Mouse (Mus musculus) left cerebral cortex, adult 11 months (tissue): ENCODE measurements around the gene Grb2.
"Not testable (repeated sequence)": the region's sequence is repeated elsewhere in the genome, so short reads cannot be mapped to it uniquely, and the experiment has no call there.

Experiments
- DNase-seq: peaks from one replicate; pipeline ENCODE4 v3.0.0; 2022; ENCODE audit warnings: low spot score

Gene Grb2

DNA sequence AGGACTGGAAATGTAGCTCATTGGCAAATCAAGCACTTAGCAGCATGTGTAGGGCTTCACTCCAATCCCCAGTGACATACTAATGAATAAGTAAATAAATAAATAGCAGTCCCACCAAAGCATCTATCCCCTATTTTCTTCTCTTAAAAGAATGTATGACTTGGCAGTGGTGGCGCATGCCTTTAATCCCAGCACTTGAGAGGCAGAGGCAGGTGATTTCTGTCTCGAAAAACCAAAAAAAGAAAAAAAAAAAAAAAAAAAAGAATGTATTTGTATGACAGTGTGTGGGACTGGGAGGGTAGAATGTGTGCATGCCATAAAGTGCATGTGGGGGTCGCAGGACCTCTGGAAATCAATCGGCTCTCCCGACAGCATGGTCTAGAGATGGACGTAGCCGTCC, 22.4 kb downstream of the Grb2 start:
- no peak for DNase-seq

- DNase-seq, result no peak
Observed at GRCm38 (mm10) chr11:115684877-115685276, 23.5 kb downstream of the Grb2 start.

- DNase-seq, result no peak
Observed at GRCm38 (mm10) chr11:115683326-115683725, 25.1 kb downstream of the Grb2 start.

- no peak for DNase-seq
Observed at GRCm38 (mm10) chr11:115682411-115682810, 26.0 kb downstream of the Grb2 start.

DNA sequence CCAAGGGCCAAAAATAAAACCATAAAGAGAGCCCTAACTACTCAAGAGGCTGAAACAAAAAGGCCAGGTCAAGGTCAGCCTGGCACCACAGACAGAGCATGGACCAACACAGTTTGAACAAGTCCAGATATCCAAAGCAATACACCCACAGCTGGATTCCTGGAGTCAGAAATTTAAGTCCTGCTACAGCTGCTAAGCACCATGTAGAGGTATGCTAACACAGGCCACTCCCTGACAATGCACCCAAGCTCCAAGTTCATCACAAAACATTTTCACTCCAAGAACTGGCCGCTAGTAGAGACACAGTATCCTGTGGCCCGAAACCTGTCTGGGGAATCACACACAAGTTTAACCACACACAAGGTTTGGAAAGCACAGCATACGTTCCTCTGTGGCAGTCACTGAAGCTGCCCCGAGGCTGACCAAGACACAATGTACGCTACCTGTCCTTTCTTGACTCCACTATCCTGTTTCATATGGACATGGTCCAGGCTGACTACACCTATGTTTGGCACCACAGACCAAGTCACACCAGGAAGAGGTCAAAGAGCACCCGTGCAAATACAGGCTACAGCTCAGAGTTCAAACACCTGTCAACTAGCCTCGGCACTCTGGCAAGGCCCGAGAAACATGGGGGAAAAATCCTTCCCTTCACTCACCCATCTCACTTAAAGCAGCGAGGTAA, 28.7 kb downstream of the Grb2 start:
- DNase-seq, result no peak

GRCm38 (mm10) chr11:115678861-115679260, 29.5 kb downstream of the Grb2 start:
- no peak for DNase-seq

- DNase-seq, result no peak
Observed at GRCm38 (mm10) chr11:115677511-115677910, 30.9 kb downstream of the Grb2 start.

- no peak for DNase-seq
Observed at GRCm38 (mm10) chr11:115676738-115677137, 31.7 kb downstream of the Grb2 start.

- DNase-seq, result peak; percentile 61
Observed at GRCm38 (mm10) chr11:115674235-115674865, 34.0 kb downstream of the Grb2 start.

DNA sequence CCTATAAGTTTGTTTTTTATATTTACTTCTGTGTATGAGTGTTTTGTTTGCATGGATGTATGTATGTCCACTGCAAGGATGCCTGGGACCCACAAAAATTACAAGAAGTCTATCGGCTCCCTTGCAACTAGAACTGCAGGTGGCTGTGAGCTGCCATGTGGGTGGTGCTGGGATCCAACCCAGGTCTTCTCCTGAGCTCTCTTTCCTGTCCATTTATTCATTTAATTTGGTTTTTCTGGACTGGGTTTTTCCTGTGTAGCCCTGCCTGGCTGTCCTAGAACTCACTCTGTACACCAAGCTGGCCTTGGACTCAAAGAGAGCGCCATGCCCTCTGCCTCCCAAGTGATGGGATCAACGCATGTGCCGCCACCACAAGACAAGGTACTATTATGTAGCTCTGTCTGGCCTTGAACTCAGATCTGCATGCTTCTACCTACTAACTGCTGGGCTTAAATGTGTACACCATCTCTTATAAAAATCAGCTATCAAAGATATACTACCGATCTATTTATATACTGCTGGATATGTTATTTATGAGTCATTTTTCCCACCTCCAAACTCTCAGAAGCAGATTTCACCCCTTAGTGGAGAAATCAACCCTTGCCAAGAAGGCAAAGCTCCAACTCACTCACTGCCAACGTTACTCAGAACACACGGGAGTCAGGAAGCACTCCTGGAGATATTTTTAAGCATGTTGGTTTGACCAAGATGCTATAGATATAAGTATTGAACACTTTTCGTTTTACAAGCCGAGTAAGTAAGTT, 34.7 kb downstream of the Grb2 start:
- peak; percentile 52 for DNase-seq

DNA sequence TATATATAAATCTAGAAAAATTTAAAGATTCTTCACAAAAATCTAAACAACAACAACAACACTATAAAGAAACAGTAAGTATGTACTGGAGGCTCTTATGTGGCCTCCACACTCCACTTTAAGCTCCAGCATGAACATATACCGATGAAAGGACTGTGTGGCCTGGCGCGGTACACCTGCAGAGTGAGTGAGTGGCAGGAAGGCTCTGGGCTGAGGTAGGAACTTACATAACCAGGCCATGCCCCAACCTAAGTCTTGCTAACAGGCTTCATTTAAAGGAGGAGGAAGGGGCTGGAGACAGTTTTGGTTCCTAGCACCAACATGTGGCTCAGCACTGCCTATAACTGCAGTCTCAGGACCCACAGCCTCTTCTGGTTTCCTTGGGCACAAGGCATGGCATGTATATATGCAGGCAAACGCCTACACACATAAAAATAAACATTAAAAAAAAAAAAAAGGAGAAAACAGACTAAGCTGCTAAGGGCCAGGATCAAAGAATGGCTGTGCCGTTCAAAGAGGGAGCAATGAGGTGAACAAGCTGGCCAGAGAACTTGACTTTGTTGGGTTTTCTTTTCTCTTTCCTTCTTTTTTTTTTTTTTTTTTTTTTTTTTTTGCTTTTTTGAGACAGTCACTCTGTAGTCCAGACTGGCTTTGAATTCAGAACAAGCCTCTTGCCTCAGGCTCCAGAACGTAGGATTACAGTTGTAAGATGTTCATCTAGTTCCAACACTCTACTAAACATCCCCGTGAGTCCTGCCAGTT, 36.0 kb downstream of the Grb2 start:
- DNase-seq, result no peak

DNA sequence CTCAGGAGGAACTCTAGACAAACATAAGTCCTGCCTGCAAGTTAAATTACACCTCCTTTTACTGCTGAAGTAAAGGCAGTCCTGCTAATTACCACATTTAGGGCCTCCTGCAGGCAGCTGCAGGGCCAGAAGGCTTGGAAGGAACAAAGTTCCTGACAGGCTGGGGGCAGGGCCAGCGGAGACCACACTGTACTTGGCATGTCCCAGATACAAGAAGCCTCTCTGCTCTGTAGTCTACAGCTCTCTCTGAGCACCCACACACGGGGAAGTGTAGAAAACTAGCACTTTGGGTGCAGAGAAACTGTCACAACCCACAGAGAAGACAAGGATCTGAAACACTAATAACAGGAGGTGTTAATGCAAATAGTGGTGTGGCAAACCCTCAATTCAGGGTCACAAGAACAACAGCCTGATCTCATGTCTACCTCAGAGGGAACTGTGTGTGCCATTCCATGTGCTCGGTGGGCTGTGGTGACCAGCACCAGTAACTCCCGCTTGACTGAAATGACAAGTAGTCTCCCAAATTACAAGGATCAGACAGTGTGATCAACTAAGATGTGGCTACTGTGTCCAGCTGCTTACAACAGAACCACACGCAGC, 37.8 kb downstream of the Grb2 start:
- peak; percentile 61 for DNase-seq

- no peak for DNase-seq
Observed at GRCm38 (mm10) chr11:115663676-115664335, 44.6 kb downstream of the Grb2 start.

DNA sequence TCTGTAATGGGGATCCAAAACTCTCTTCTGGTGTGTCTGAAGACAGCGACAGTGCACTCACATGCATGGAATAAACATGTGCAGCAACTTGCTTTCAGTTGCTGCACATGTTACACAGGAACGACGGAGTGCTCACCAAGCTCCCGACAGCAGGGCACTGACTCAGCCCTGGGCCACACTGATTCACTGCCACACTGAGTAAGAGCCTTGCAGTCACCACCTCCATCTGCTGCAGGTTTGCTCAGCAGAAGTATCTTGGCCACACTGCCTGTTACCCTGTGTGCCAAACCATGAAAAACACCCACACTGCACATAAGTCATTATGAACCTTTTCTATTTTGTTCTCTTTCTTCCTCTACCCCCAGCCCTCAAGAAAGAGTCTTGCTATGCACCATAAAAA, 48.0 kb downstream of the Grb2 start:
- DNase-seq, result no peak

GRCm38 (mm10) chr11:115658521-115658920, 49.9 kb downstream of the Grb2 start:
- no peak for DNase-seq

DNA sequence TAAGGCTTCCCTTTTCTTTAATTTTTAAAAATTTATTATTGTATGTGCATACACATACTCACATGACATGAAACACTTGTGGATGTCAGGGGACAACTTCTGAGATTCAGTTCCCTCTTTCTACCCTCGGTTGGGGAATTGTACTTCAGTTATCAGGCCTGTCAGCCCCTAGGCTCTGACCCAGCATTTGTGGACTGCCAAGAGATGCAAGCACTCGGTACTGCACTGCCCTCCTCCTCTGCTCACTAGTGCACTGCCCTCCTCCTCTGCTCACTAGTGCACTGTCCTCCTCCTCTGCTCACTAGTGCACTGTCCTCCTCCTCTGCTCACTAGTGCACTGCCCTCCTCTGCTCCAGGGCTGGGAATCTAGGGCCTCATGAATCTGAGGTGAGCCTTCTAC, 54.3 kb downstream of the Grb2 start:
- DNase-seq, result no peak

DNA sequence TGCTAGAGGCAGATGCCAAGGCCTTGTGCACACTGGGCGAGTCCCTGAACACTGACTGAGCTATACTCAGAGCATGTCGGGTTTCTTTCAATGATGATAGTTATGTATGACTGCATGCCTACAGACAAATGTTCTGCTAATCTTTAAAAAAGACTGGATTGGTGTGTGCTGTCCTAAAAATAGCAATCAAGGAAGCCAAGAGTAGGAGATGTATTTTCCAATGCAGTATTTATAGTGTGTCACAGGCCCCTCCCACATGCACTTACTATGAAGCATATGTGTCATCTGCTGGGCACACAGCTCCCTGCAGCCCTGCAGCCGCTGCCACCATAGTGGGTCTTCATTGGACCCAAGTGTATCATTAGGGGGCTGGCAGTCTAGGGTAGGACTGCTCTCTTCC, 55.2 kb downstream of the Grb2 start:
- DNase-seq, result peak; percentile 61

DNA sequence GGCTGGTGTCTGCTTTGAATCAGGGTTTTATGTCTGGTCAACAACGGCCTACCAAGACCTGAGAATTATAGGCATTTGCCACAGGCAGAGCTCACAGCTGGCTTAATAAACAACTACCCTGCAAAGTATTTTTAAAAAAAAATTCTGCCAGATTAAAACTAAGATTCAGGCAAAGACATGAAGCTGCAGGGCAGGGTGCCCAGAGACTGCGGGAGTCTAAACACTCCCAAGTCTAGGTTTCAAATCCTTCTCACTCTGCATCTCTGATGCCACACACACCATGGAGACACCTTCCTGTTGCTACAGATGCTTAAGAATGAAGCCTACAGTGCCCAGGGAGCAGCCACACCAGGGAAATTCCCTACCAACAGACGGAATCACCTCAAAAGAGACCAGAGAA, 56.7 kb downstream of the Grb2 start:
- DNase-seq, result no peak

DNA sequence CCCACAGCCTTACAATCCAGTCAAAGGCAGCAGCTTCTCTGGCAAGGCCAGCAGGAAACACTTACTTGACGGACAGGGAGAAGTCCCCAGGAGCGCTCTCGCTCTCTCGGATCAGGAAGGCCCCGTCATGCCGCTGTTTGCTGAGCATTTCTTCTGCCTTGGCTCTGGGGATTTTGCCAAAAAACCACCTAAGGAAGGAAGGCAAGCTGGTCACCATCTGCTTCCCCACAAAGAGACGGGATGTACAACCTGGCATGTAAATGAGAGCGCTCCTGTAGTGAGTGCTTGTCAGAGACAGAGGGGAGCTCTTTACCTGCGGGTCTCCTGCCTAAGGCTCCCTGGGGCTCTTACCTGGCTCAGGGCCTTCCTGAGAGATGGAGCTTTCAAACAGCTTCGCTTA, 58.7 kb downstream of the Grb2 start:
- DNase-seq, result no peak

DNA sequence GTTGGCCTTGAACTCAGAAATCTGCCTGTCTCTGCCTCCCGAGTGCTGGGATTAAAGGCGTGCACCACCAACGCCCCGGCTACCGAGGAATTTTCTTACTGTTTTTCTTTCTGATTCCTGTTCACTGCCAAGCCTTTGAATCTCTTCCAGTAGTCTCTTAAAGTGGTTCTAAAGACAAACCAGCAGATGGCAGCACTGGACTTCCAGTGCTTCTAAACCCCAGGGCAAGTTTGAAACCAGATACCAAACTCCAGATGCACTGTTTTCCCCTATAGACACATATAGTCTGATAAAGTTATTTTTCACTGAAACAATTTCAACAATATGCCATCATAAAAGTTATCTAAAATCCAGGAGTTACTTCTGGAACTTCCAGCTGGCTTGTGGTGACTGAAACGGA, 60.9 kb downstream of the Grb2 start:
- peak; percentile 65 for DNase-seq

DNA sequence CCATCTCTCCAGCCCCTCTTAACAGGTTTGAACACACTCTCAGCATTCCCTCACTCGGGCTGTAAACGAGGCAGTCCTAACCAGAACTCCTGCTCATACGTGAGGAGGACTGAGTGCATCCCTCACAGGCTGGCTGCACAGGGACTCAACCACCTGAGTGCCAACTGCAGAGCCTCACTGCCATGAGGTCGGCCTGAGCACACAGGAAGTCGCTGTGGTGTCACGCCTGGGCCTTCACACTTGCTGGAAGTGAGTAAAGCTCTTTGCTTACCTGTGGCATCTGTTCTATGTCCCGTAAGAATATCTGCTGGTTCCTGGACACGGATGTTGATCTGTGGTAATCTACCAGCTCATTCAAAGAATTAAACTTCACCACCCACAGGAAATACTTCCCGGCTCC, 62.0 kb downstream of the Grb2 start:
- no peak for DNase-seq

DNA sequence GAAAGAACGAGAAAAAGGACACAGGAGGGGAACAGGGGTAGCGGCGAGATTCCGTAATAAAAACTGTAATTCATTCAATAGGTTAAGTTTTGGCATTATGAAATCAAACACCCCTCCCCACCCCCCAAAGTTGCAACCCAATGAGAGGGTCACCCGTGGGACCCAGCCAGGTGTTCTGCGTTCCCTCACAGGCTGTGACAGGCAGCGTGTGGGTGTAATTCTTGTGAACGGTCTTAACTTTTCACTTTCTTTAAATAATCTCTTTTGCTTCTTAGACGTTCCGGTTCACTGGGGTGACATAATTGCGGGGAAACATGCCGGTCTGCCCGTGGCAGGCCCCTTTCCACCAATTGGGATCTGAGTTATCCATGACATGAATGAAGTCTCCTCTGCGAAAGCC, 62.9 kb downstream of the Grb2 start:
- not testable (repeated sequence) for DNase-seq
